Mouse (Mus musculus): ENCODE data around the gene Gabra4.
"Not testable (repeated sequence)": the region's sequence is repeated elsewhere in the genome, so short reads cannot be mapped to it uniquely, and the experiment has no call there.

Gene Gabra4

DNA sequence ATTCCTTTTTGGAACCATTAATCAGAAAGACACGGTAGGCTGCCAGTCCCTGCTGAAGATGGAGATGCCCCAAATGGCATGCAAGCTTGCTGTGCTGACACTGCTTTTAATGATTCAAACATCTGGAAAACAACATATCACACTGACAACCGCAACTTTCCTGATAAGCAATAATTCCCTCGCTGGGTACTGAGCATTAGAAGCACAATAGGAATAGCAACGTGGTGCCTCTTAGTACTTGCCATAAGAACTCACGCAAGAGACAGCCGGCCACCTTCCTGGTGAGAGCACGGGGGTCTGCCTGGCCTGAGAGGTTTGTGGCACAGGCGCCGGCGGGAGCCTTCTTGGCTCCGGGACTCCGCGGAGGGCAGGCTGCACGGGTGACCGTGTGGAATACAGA lies 132.6 kb downstream of the Gabra4 start:
- DNase-seq (ENCODE audit: low read depth, low spot score), result not testable (repeated sequence)

All from A20 (cell line).